Comparison of ENCODE assay signal across 9 mouse cellular contexts in the genomic region with DNA sequence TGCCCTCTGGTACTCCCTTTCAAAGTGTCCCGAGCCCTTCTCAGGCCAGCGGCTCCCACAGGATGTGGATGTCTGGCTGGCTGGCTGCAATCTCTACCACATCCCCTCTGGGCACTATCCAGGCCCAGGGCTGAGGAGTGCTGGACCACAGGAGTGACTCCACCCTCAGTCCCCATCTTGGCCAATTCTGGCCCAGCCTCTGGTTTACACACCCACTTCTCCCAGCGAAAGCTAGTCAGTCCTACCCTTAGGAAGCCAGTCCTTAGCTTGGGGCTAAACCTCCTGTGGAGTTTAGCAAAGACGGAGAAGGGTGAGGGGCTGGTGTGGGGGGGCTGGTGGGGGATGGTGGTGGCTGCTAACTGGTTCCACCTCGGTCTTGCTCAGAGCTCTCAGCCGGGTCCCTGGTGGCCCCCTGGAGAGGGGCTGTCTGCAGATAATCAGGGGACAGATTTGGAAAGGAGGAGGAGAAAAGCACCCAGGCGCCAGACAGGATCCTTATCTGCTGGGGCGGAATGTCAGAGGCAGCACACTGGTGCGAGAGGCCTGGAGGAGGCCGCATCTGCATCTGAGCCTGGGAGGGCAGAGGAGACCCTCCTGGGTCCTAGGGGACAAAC. TPM values are rescaled to one million over a fixed set of nuclear protein-coding genes. Genes with fewer than 3 reads are reported as not detected.
DNase-seq lines count a peak whose midpoint lies in the region; ATAC-seq and TF ChIP-seq lines count a peak whose summit lies in the region.
"Had no signal": no experiment of that assay in that cellular context is flagged by ENCODE, and none has a peak within 500 bp of the region (broad histone marks: within the 10 kb centered on the region; RNA-seq: fewer than 3 reads in every experiment).

No protein-coding gene starts in this region.

- WGBS in neural tube, embryonic 11.5 days: 11% methylated on average over 10 of the region's 10 CpGs
- WGBS in limb, embryonic 14.5 days: 3% methylated on average over 10 of the region's 10 CpGs
- 25% methylated on average over 9 of the region's 10 CpGs for whole genome bisulfite sequencing in stomach, embryonic 15.5 days
- WGBS in forebrain, embryonic 14.5 days: 20% methylated on average over 10 of the region's 10 CpGs

- no peak overlapping the region; the same call in 1 of the 2 replicates for H3K9ac ChIP-seq in neural tube, embryonic 11.5 days (ENCODE audit: low read length)
- H3K9ac ChIP-seq in limb, embryonic 14.5 days (ENCODE audit: low read depth, low read length, severe bottlenecking): no peak overlapping the region
- H3K9ac ChIP-seq in stomach, embryonic 15.5 days: no peak overlapping the region
- H3K9ac ChIP-seq in forebrain, embryonic 14.5 days (ENCODE audit: low read length): no peak overlapping the region

- no peak for TF ChIP-seq CTCF in embryonic fibroblast, embryonic 13.5 days (IDR thresholded peaks at IDR 0.05; ENCODE audit: borderline replicate concordance, insufficient read depth, low read length)

- H3K36me3 ChIP-seq in neural tube, embryonic 11.5 days (ENCODE audit: control insufficient read depth, insufficient read depth, low read length): no peaks in the 10 kb centered on the region
- H3K36me3 ChIP-seq in limb, embryonic 14.5 days (ENCODE audit: control insufficient read depth, insufficient read depth, low read length): no peaks in the 10 kb centered on the region
- H3K36me3 ChIP-seq in stomach, embryonic 15.5 days: no peaks in the 10 kb centered on the region
- H3K36me3 ChIP-seq in forebrain, embryonic 14.5 days (ENCODE audit: control insufficient read depth, insufficient read depth, low read length): no peaks in the 10 kb centered on the region

- no peak overlapping the region for H3K4me2 ChIP-seq in neural tube, embryonic 11.5 days (ENCODE audit: low read depth)
- peak overlapping the region; percentile 35; the same call in 1 of the 2 replicates for H3K4me2 ChIP-seq in limb, embryonic 14.5 days (replicated peaks; ENCODE audit: low read depth, low read length, severe bottlenecking)
- no peak overlapping the region for H3K4me2 ChIP-seq in stomach, embryonic 15.5 days
- H3K4me2 ChIP-seq in forebrain, embryonic 14.5 days (ENCODE audit: low read length): no peak overlapping the region

- no peak for ATAC-seq in neural tube, embryonic 11.5 days (ENCODE audit: insufficient read depth, low FRiP score, low TSS enrichment)
- peak; percentile 41 for ATAC-seq in limb, embryonic 14.5 days (ENCODE audit: low FRiP score, low read depth)
- ATAC-seq in stomach, embryonic 15.5 days (ENCODE audit: insufficient read depth, low FRiP score, low read depth): no peak
- ATAC-seq in forebrain, embryonic 14.5 days: no peak

- no peaks in the 10 kb centered on the region for H3K9me3 ChIP-seq in neural tube, embryonic 11.5 days (ENCODE audit: control insufficient read depth, low read length)
- no peaks in the 10 kb centered on the region for H3K9me3 ChIP-seq in limb, embryonic 14.5 days (ENCODE audit: control insufficient read depth, low read length)
- H3K9me3 ChIP-seq in stomach, embryonic 15.5 days: no peaks in the 10 kb centered on the region
- no peaks in the 10 kb centered on the region for H3K9me3 ChIP-seq in forebrain, embryonic 14.5 days (replicated peaks; ENCODE audit: control insufficient read depth, low read length)

- peak overlapping the region; percentile 53; the same call in 1 of the 2 replicates for H3K27ac ChIP-seq in neural tube, embryonic 11.5 days (ENCODE audit: low read depth, low read length)
- H3K27ac ChIP-seq in embryonic fibroblast, embryonic 13.5 days (ENCODE audit: insufficient read depth, low read length): peak overlapping the region; percentile 97
- H3K27ac ChIP-seq in limb, embryonic 14.5 days (replicated peaks; ENCODE audit: low read depth, low read length): peak overlapping the region; percentile 72
- peak overlapping the region; percentile 63 for H3K27ac ChIP-seq in stomach, embryonic 15.5 days
- no peak overlapping the region for H3K27ac ChIP-seq in forebrain, embryonic 14.5 days (ENCODE audit: low read depth, low read length)

- peaks cover 8% of the 10 kb centered on the region; the same call in 1 of the 2 replicates for H3K27me3 ChIP-seq in neural tube, embryonic 11.5 days (ENCODE audit: control insufficient read depth, insufficient read depth, low read length)
- no peaks in the 10 kb centered on the region for H3K27me3 ChIP-seq in limb, embryonic 14.5 days (ENCODE audit: control insufficient read depth, insufficient read depth, low read length)
- no peaks in the 10 kb centered on the region for H3K27me3 ChIP-seq in stomach, embryonic 15.5 days (replicated peaks)
- 0 out of 2 replicates have a peak, but pooled peaks cover 3% of the 10 kb centered on the region for H3K27me3 ChIP-seq in forebrain, embryonic 14.5 days (replicated peaks; ENCODE audit: control insufficient read depth, insufficient read depth, low read length)

- no peak for DNase-seq in neural tube, embryonic 11.5 days (ENCODE audit: low spot score)
- DNase-seq in neural tube, embryonic 10.5 days (ENCODE audit: extremely low spot score, low spot score): no peak
- DNase-seq in limb, embryonic 14.5 days (ENCODE audit: low spot score): no peak
- no peak for DNase-seq in left cerebral cortex, adult 11 months (ENCODE audit: low spot score)
- DNase-seq in c-Kit-positive CD71-positive TER-119-positive erythroid progenitor cells, embryonic 14.5 days (ENCODE audit: low spot score): no peak
- no peak for DNase-seq in forebrain, embryonic 14.5 days (ENCODE audit: low spot score)
- DNase-seq: thymus, postnatal 14 days had no signal

- no peak overlapping the region for H3K4me3 ChIP-seq in neural tube, embryonic 11.5 days (ENCODE audit: low read depth, low read length)
- no peak overlapping the region for H3K4me3 ChIP-seq in embryonic fibroblast, embryonic 13.5 days (ENCODE audit: insufficient read depth, low read length)
- no peak overlapping the region for H3K4me3 ChIP-seq in limb, embryonic 14.5 days (replicated peaks; ENCODE audit: low read length)
- no peak overlapping the region for H3K4me3 ChIP-seq in stomach, embryonic 15.5 days (replicated peaks)
- H3K4me3 ChIP-seq in forebrain, embryonic 14.5 days (ENCODE audit: low read depth, low read length): no peak overlapping the region

- peak; percentile 80 for TF ChIP-seq POLR2A in embryonic fibroblast, embryonic 13.5 days (IDR thresholded peaks at IDR 0.05; ENCODE audit: low read depth, low read length)
- no peak for TF ChIP-seq POLR2A in limb, embryonic 14.5 days (IDR thresholded peaks at IDR 0.05; ENCODE audit: borderline replicate concordance, extremely low read depth, insufficient read depth, insufficient read length)

- H3K4me1 ChIP-seq in neural tube, embryonic 11.5 days (ENCODE audit: control insufficient read depth, insufficient read depth, low read length): peaks cover 39% of the 10 kb centered on the region
- H3K4me1 ChIP-seq in embryonic fibroblast, embryonic 13.5 days (ENCODE audit: control insufficient read depth, insufficient read depth, low read length): peaks cover 41% of the 10 kb centered on the region
- peaks cover 65% of the 10 kb centered on the region for H3K4me1 ChIP-seq in limb, embryonic 14.5 days (ENCODE audit: control insufficient read depth, insufficient read depth, low read length)
- H3K4me1 ChIP-seq in stomach, embryonic 15.5 days: peaks cover 54% of the 10 kb centered on the region
- H3K4me1 ChIP-seq in forebrain, embryonic 14.5 days (ENCODE audit: control insufficient read depth, insufficient read depth, low read length): peaks cover 15% of the 10 kb centered on the region

RNA-seq across cellular contexts. Expression of gene Unc5b, which starts 16.8 kb away (rescaled TPM):
- 2.3 and 2.9 TPM in 2 replicates for polyA plus RNA-seq in neural tube, embryonic 11.5 days (2014; fragmentation: Nextera tagmentation; extraction: Ambion mirVana)
- 101 and 119 TPM in 2 replicates for polyA plus RNA-seq in embryonic fibroblast, embryonic 13.5 days (2011; ENCODE audit: insufficient read length, low read depth, missing spikeins)
- 21.8 and 29.6 TPM in 2 replicates for polyA plus RNA-seq in limb, embryonic 14.5 days (2012; rRNA removed)
- 6.2 and 7.0 TPM in 2 replicates for polyA plus RNA-seq in limb, embryonic 14.5 days (2014; fragmentation: Nextera tagmentation; extraction: Ambion mirVana)
- polyA plus RNA-seq in stomach, embryonic 15.5 days (2015; fragmentation: Nextera tagmentation; extraction: Ambion mirVana): 3.8 and 4.0 TPM in 2 replicates
- polyA plus RNA-seq in forebrain, embryonic 14.5 days (2014; fragmentation: Nextera tagmentation; extraction: Ambion mirVana): 2.1 and 2.3 TPM in 2 replicates
